Mouse (Mus musculus) G1E (cell line): ENCODE results near the gene Xpo5.

ENCODE experiments used
- CTCF ChIP-seq: IDR thresholded peaks from 2 replicates; pipeline ENCODE4 v1.5.1; 2012; ENCODE audit warnings: low read depth, low read length, inconsistent platforms, mixed read lengths
- GATA2 ChIP-seq: IDR thresholded peaks from 2 replicates; pipeline ENCODE4 v1.6.1; 2012; ENCODE audit warnings: low read depth, low read length, inconsistent platforms, borderline replicate concordance
- TAL1 ChIP-seq: conservative IDR thresholded peaks from 2 replicates; pipeline ENCODE4 v1.6.1; 2012; ENCODE audit warnings: low read depth, low read length, inconsistent platforms, mixed read lengths

GRCm38 (mm10) chr17:46247512-46248188 is 45.1 kb downstream of the Xpo5 start, which contains the start of the genes Polr1c and Yipf3:
- TF ChIP-seq TAL1, result no peak
- no peak for TF ChIP-seq CTCF
- TF ChIP-seq GATA2, result no peak
